Mouse (Mus musculus): ENCODE measurements around the gene S100a10. TPM values are rescaled to one million over a fixed set of nuclear protein-coding genes. Genes with fewer than 3 reads are reported as not detected.

Gene S100a10
- total RNA-seq, 2 experiments from 2014 or later, result 21.4 to 23.5 TPM

GRCm38 (mm10) chr3:93579317-93580038 lies 24.6 kb downstream of the S100a10 start:
- no peak for DNase-seq (ENCODE audit: low spot score in 2 of 2)

GRCm38 (mm10) chr3:93580039-93580403 lies 25.1 kb downstream of the S100a10 start:
- no peak for DNase-seq (ENCODE audit: low spot score in 2 of 2)

GRCm38 (mm10) chr3:93580946-93581345 lies 26.1 kb downstream of the S100a10 start:
- DNase-seq (ENCODE audit: low spot score in 2 of 2), result no peak

GRCm38 (mm10) chr3:93581687-93582086 lies 26.8 kb downstream of the S100a10 start:
- no peak for DNase-seq (ENCODE audit: low spot score in 2 of 2)

GRCm38 (mm10) chr3:93583056-93583455 lies 28.2 kb downstream of the S100a10 start:
- no peak for DNase-seq (ENCODE audit: low spot score in 2 of 2)

GRCm38 (mm10) chr3:93589629-93590028 lies 34.7 kb downstream of the S100a10 start:
- DNase-seq (ENCODE audit: low spot score in 2 of 2), result no peak

- DNase-seq (ENCODE audit: low spot score in 2 of 2), result no peak
These were observed 35.4 kb downstream of the S100a10 start for GRCm38 (mm10) chr3:93590256-93590655.

GRCm38 (mm10) chr3:93592100-93592499 lies 37.2 kb downstream of the S100a10 start:
- no peak for DNase-seq (ENCODE audit: low spot score in 2 of 2)

- no peak for DNase-seq (ENCODE audit: low spot score in 2 of 2)
These were observed 38.1 kb downstream of the S100a10 start for GRCm38 (mm10) chr3:93592976-93593375.

GRCm38 (mm10) chr3:93593512-93593911 lies 38.6 kb downstream of the S100a10 start:
- peak in 1 of 2 experiments; percentile 24 for DNase-seq (ENCODE audit: low spot score in 2 of 2)

GRCm38 (mm10) chr3:93596632-93597031 lies 41.8 kb downstream of the S100a10 start:
- no peak for DNase-seq (ENCODE audit: low spot score in 2 of 2)

GRCm38 (mm10) chr3:93597221-93597913 lies 42.5 kb downstream of the S100a10 start:
- DNase-seq (ENCODE audit: low spot score in 2 of 2), result peak; percentile 25 to 48

- DNase-seq (ENCODE audit: low spot score in 2 of 2), result no peak
These were observed 43.1 kb downstream of the S100a10 start for GRCm38 (mm10) chr3:93597970-93598369.

- DNase-seq (ENCODE audit: low spot score in 2 of 2), result no peak
These were observed 45.3 kb downstream of the S100a10 start for GRCm38 (mm10) chr3:93600206-93600605.

GRCm38 (mm10) chr3:93601903-93602302 lies 47.0 kb downstream of the S100a10 start:
- DNase-seq (ENCODE audit: low spot score in 2 of 2), result no peak

- peak in 1 of 2 experiments; percentile 43 for DNase-seq (ENCODE audit: low spot score in 2 of 2)
These were observed 54.1 kb downstream of the S100a10 start for GRCm38 (mm10) chr3:93608970-93609369.

Other genes starting within 250 kb of the S100a10 start
- not detected for gene Hrnr, start 235.3 kb upstream of the S100a10 start, total RNA-seq (2021)
- not detected for gene Rptn, start 161.4 kb upstream of the S100a10 start, total RNA-seq (2021)
- 1 to 10 TPM; 1.8 to 2.1 TPM for gene Tchh, start 112.8 kb upstream of the S100a10 start, total RNA-seq (2021)
- not detected for gene Tchhl1, start 86.3 kb upstream of the S100a10 start, total RNA-seq (2021)
- 1 to 10 TPM; 7.1 to 8.3 TPM for gene S100a11, start 34.6 kb upstream of the S100a10 start, total RNA-seq (2021)
- gene Tdpoz2, start 97.6 kb downstream of the S100a10 start, total RNA-seq (2021), result not detected
- not detected for gene Tdpoz1, start 121.2 kb downstream of the S100a10 start, total RNA-seq (2021)
- not detected for gene Gm37596, start 138.0 kb downstream of the S100a10 start, total RNA-seq (2021)
- not detected for gene Gm5773, start 217.9 kb downstream of the S100a10 start, total RNA-seq (2021)
- not detected for gene Tdpoz4, start 241.3 kb downstream of the S100a10 start, total RNA-seq (2021)